Mouse (Mus musculus): ENCODE results near the gene Gm7075. TPM values are rescaled to one million over a fixed set of nuclear protein-coding genes. Genes with fewer than 3 reads are reported as not detected.

The Gm7075 gene
- total and polyA plus RNA-seq, 3 experiments, result not detected

DNA sequence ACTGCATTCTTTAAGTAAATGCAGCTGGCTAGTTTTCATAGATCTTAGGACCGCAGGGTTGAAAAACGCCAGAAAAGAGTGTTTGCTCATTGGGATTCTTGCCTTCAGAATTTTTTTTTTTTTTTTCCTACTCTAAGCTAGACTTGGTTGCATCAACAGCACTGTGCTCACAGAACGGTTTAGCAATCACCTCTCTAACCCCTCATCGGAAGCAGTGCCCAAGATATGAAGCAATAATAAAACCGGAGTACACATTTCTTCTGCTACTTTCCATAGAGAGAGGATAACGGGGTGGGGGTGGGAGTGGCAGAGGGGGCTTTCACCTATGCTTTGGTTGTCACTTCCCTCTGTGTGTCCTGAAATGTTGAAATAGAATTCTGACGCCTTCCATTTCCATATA, 5.7 kb downstream of the Gm7075 start:
- H3K4me2 ChIP-seq (ENCODE audit: insufficient read depth, low read depth, poor library complexity, severe bottlenecking), result no peak overlapping the region
- H3K27ac ChIP-seq (ENCODE audit: insufficient read depth, low read depth), result no peak overlapping the region
- no peaks in the 10 kb centered on the region for H3K27me3 ChIP-seq (replicated peaks)
- TF ChIP-seq RAD21 (IDR thresholded peaks at IDR 0.05; ENCODE audit: low read depth, low read length) (no peak), ZKSCAN1 (IDR thresholded peaks at IDR 0.05; ENCODE audit: borderline replicate concordance, low read depth, low read length) (no peak), MAFK (IDR thresholded peaks at IDR 0.05; ENCODE audit: insufficient replicate concordance, low read length) (no peak), MAZ (IDR thresholded peaks at IDR 0.05; ENCODE audit: low read depth, low read length) (no peak), USF1 (IDR thresholded peaks at IDR 0.05; ENCODE audit: low read depth, low read length) (no peak), MXI1 (IDR thresholded peaks at IDR 0.05; ENCODE audit: low read depth, low read length) (no peak), ELF1 (IDR thresholded peaks at IDR 0.05; ENCODE audit: low read depth, low read length) (no peak), TBP (conservative IDR thresholded peaks at IDR 0.05; ENCODE audit: low read depth, low read length) (no peak), MAX (IDR thresholded peaks at IDR 0.05; ENCODE audit: low read length) (no peak), SIN3A (IDR thresholded peaks at IDR 0.05; ENCODE audit: low read length) (no peak), POLR2AphosphoS2 (IDR thresholded peaks at IDR 0.05; ENCODE audit: low read depth, low read length) (no peak)
- DNase-seq (ENCODE audit: extremely low read depth), result no peak
- peaks cover 0 to 14% of the 10 kb centered on the region in 2 experiments; a peak in 3 of 4 replicates for H3K4me1 ChIP-seq (ENCODE audit: control insufficient read depth in 1 of 2, insufficient read depth in 2 of 2)
- H3K9me3 ChIP-seq (replicated peaks; ENCODE audit: low read length), result no peaks in the 10 kb centered on the region
- H3K9ac ChIP-seq (ENCODE audit: insufficient read depth, low read depth), result no peak overlapping the region
- H3K79me2 ChIP-seq (replicated peaks; ENCODE audit: control insufficient read depth, extremely low read depth, insufficient read depth, poor library complexity, severe bottlenecking), result no peaks in the 10 kb centered on the region
- H3K4me3 ChIP-seq (replicated peaks in 1 of 3; ENCODE audit: low read depth in 2 of 3, low read length in 2 of 3, poor library complexity in 1 of 3), result no peak overlapping the region
- in situ Hi-C loops (cut with MboI; ENCODE audit: low pct_ligation_motif_present, low pct_unique_long_range_greater_than_20kb, low sequenced_read_pairs) (no loop called here), dilution Hi-C loops (cut with MboI; ENCODE audit: extremely low pct_ligation_motif_present, extremely low pct_unique_long_range_greater_than_20kb, low sequenced_read_pairs) (no loop called here)
- no peaks in the 10 kb centered on the region for H3K36me3 ChIP-seq (replicated peaks in 1 of 2; ENCODE audit: control insufficient read depth in 1 of 2, insufficient read depth in 1 of 2, low read length in 1 of 2)

DNA sequence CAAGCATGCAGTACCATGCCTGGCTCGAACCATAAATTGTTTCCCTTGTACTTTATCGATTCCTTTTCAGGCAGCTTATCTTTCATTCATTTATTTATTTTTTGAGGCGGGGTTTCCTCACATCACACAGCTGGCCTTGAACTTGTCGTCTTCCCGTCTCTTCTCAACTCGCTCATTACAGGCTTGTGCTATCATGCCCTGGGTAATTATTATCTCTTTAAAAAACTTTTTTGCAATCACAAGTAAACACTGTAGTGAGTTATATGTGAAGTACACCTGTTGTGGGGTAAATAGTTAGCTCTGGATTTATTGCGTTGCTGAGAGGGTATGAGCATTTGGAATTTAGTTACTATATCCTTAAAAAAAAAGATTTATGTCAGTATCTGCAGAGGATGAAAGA, 6.3 kb downstream of the Gm7075 start:
- in situ Hi-C loops (cut with MboI; ENCODE audit: low pct_ligation_motif_present, low pct_unique_long_range_greater_than_20kb, low sequenced_read_pairs) (no loop called here), dilution Hi-C loops (cut with MboI; ENCODE audit: extremely low pct_ligation_motif_present, extremely low pct_unique_long_range_greater_than_20kb, low sequenced_read_pairs) (no loop called here)
- Histone ChIP-seq H3K36me3 (replicated peaks in 1 of 2; ENCODE audit: control insufficient read depth in 1 of 2, insufficient read depth in 1 of 2, low read length in 1 of 2) (no peaks in the 10 kb centered on the region), H3K4me1 (ENCODE audit: control insufficient read depth in 1 of 2, insufficient read depth in 2 of 2) (peaks cover 0 to 13% of the 10 kb centered on the region in 2 experiments; a peak in 3 of 4 replicates), H3K27me3 (replicated peaks) (no peaks in the 10 kb centered on the region), H3K27ac (ENCODE audit: insufficient read depth, low read depth) (no peak overlapping the region), H3K9ac (ENCODE audit: insufficient read depth, low read depth) (no peak overlapping the region), H3K79me2 (replicated peaks; ENCODE audit: control insufficient read depth, extremely low read depth, insufficient read depth, poor library complexity, severe bottlenecking) (no peaks in the 10 kb centered on the region), H3K9me3 (replicated peaks; ENCODE audit: low read length) (no peaks in the 10 kb centered on the region), H3K4me3 (replicated peaks in 1 of 3; ENCODE audit: low read depth in 2 of 3, low read length in 2 of 3, poor library complexity in 1 of 3) (no peak overlapping the region), H3K4me2 (ENCODE audit: insufficient read depth, low read depth, poor library complexity, severe bottlenecking) (no peak overlapping the region)
- TF ChIP-seq USF1 (IDR thresholded peaks at IDR 0.05; ENCODE audit: low read depth, low read length) (no peak), BHLHE40 (IDR thresholded peaks at IDR 0.05; ENCODE audit: low read depth, low read length) (no peak), MXI1 (IDR thresholded peaks at IDR 0.05; ENCODE audit: low read depth, low read length) (no peak), CHD1 (IDR thresholded peaks at IDR 0.05; ENCODE audit: low read depth, low read length) (no peak), HCFC1 (IDR thresholded peaks at IDR 0.05; ENCODE audit: low read depth, low read length) (no peak), CTCF (conservative IDR thresholded peaks at IDR 0.05 in 1 of 2, IDR thresholded peaks at IDR 0.05 in 1 of 2; ENCODE audit: low read depth in 2 of 2, low read length in 2 of 2) (no peak), SIN3A (IDR thresholded peaks at IDR 0.05; ENCODE audit: low read length) (no peak), NELFE (IDR thresholded peaks at IDR 0.05; ENCODE audit: low read depth, low read length) (no peak), TCF12 (IDR thresholded peaks at IDR 0.05; ENCODE audit: low read depth, low read length) (no peak)
- DNase-seq (ENCODE audit: extremely low read depth), result no peak
